Mouse (Mus musculus) brain, embryonic 18.5 days (tissue): ENCODE data around the gene Gm7356.
"Not testable (repeated sequence)": the region's sequence is repeated elsewhere in the genome, so short reads cannot be mapped to it uniquely, and the experiment has no call there.

ENCODE experiments used
- DNase-seq: peaks from one replicate; pipeline ENCODE4 v3.0.0-alpha.2; 2012; ENCODE audit warnings: low read depth, low spot score

The Gm7356 gene

DNA sequence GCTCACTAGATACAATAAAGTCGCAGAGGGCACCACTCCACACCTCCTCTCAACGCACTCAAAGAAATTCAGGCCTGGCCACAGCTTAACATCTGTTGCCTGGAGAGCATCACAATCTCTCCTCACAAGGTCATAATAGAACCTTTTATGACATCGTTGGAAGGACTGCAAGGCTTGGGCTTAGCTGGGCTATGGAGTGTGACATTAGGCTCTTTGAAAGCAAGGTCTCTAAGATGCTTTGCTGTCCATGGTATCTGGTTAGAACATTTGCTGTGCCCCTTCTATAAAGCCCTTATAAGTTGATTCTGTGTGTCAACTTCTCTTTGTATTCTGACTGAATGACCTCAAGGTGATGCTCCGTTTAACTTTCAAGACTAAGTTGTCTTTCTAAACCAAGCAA lies at the start of gene Gm7356:
Gene Gm7356, minus strand, starts transcription at position 101 of the 400 bp plus-strand sequence.
- DNase-seq = not testable (repeated sequence)

DNA sequence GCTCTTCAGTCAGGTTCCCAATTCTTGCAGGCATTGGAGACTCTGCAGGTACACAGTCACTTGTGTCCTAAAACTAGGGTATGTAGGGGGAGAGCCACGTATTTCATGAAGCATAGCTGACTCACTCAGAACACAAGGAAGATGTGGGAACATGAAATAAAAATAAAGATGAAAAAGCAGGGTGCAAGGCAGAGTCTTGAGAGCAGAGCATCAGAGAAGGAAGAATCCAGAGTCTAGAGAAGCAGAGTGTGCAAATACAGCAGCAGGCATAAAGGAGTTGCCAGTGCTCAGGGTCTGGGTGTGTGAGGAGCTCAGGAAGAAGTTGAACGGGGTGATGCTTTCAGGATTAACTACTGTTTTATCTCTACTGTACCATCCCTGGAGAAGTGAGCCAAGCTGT lies 38.4 kb upstream of the Gm7356 start:
- not testable (repeated sequence) for DNase-seq

- not testable (repeated sequence) for DNase-seq
Observed at GRCm38 (mm10) chr17:14037012-14037411, 33.5 kb upstream of the Gm7356 start.

- not testable (repeated sequence) for DNase-seq
Observed at GRCm38 (mm10) chr17:14036113-14036512, 32.6 kb upstream of the Gm7356 start.

GRCm38 (mm10) chr17:13993425-13993824 lies 10.1 kb downstream of the Gm7356 start:
- DNase-seq = not testable (repeated sequence)

DNA sequence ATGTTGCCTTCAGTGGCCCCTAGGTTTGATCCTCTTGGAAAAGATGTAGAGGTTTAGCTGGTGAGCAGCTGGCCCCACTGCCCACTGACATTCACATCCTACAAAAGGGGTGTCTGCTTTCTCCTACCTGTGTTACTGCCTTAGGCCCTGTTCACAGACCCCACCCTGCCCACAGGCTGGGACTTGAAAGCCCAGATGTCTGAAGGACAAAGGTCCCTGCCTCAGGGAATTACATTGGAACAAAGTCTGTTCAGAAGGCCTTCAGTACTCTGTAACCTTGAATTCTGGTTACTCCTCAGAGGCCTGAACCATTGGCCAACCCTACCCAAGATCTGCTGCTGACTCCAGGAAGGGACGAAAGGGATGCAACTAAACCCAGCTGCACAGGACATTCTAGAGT lies 15.8 kb downstream of the Gm7356 start:
- no peak for DNase-seq

- DNase-seq = not testable (repeated sequence)
Observed at GRCm38 (mm10) chr17:13970796-13971195, 32.7 kb downstream of the Gm7356 start.

DNA sequence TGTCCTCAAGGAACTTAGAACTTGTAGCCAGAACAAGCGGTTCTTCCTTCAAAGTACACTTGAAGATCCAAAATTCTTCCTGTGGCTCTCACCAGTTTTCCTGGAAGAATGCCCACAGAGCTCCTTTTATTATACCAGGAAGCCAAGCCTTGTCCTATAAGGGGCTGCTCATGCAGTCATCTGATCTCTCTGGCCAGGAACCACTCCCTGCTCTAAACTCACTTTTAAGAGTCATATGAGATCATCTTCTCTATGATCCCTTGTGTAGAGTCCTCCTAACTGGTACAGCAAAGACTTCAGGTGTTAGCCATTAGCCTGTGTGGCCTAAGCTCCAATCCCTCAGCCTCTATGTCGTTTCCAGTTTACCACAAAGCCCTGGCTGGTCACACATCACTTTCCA lies 33.6 kb downstream of the Gm7356 start:
- DNase-seq = not testable (repeated sequence)

DNA sequence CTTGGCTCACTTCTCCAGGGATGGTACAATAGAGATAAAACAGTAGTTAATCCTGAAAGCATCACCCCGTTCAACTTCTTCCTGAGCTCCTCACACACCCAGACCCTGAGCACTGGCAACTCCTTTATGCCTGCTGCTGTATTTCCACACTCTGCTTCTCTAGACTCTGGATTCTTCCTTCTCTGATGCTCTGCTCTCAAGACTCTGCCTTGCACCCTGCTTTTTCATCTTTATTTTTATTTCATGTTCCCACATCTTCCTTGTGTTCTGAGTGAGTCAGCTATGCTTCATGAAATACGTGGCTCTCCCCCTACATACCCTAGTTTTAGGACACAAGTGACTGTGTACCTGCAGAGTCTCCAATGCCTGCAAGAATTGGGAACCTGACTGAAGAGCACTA lies 38.5 kb downstream of the Gm7356 start:
- not testable (repeated sequence) for DNase-seq

DNA sequence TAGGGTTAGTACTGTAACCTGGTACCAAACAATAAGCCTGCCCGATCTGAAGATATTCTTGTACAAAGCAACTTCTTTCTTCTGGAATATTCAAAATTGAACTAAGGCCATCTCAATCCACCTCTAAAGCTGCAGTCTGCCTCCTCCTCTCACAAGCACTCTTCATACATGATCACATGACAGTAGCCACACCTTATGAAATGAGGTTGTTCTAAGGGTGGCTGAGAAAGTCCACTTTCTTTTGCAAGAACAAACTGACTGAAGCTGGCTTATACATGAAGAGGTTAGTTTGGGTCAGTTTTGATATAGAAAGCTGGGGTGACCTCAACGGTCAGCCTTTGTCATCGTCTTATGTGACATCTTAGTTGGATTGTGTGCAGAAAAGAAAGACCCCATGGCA lies 41.3 kb downstream of the Gm7356 start:
- not testable (repeated sequence) for DNase-seq

GRCm38 (mm10) chr17:13958129-13958528 lies 45.4 kb downstream of the Gm7356 start:
- not testable (repeated sequence) for DNase-seq

GRCm38 (mm10) chr17:13951570-13951969 lies 51.9 kb downstream of the Gm7356 start:
- DNase-seq = not testable (repeated sequence)
